In genomic region chr15:101412188-101412587, GRCm38 (mm10) we compare ENCODE assay signal across 12 mouse cellular contexts. TPM values are rescaled to one million over a fixed set of nuclear protein-coding genes. Genes with fewer than 3 reads are reported as not detected.
A peak's percentile ranks its signal among the peaks of the same experiment; 100 is the strongest.
DNase-seq lines count a peak whose midpoint lies in the region; ATAC-seq and TF ChIP-seq lines count a peak whose summit lies in the region.
"Had no signal": no experiment of that assay in that cellular context is flagged by ENCODE, and none has a peak within 500 bp of the region (broad histone marks: within the 10 kb centered on the region; RNA-seq: fewer than 3 reads in every experiment).

No protein-coding gene starts in this region.

- no peak for TF ChIP-seq CTCF in liver, adult 2 months (IDR thresholded peaks at IDR 0.05; ENCODE audit: low read depth, low read length)

- H3K4me1 ChIP-seq in liver, adult 2 months (ENCODE audit: control insufficient read depth, insufficient read depth, low read length), result no peaks in the 10 kb centered on the region
- 0 out of 2 replicates have a peak, but pooled peaks cover 13% of the 10 kb centered on the region for H3K4me1 ChIP-seq in liver, embryonic 12.5 days
- H3K4me1 ChIP-seq in intestine, embryonic 16.5 days (ENCODE audit: control insufficient read depth, insufficient read depth, low read length), result peaks cover 25% of the 10 kb centered on the region
- H3K4me1 ChIP-seq in limb, embryonic 10.5 days, result peaks cover 45% of the 10 kb centered on the region
- H3K4me1 ChIP-seq in stomach, embryonic 14.5 days (ENCODE audit: control insufficient read depth, insufficient read depth, low read length), result 0 out of 2 replicates have a peak, but pooled peaks cover 6% of the 10 kb centered on the region

- peak overlapping the region; percentile 24; the same call in 1 of the 2 replicates for H3K4me3 ChIP-seq in liver, adult 2 months (ENCODE audit: insufficient read depth, low read depth, low read length)
- no peak overlapping the region for H3K4me3 ChIP-seq in liver, embryonic 12.5 days
- peak overlapping the region; percentile 54 for H3K4me3 ChIP-seq in intestine, embryonic 16.5 days (ENCODE audit: low read length)
- peak overlapping the region; percentile 7; the same call in 1 of the 2 replicates for H3K4me3 ChIP-seq in limb, embryonic 10.5 days
- peak overlapping the region; percentile 17 for H3K4me3 ChIP-seq in stomach, embryonic 14.5 days (ENCODE audit: low read depth, low read length)
- H3K4me3 ChIP-seq: layer of hippocampus, adult 2 months had no signal

- no peak for DNase-seq in liver, adult 2 months (ENCODE audit: extremely low read depth, low read depth, low spot score)
- DNase-seq in limb, embryonic 10.5 days (ENCODE audit: low spot score), result no peak
- no peak for DNase-seq in spleen, postnatal 14 days (ENCODE audit: low spot score in 2 of 2)
- DNase-seq in left cerebral cortex, adult 18-20 months (ENCODE audit: low spot score in 2 of 2), result no peak
- DNase-seq in adrenal gland, postnatal 36 days, result no peak
- DNase-seq: forebrain, postnatal 0 days; midbrain, embryonic 14.5 days; right cerebral cortex, postnatal 4 days had no signal

- H3K9me3 ChIP-seq in liver, embryonic 12.5 days (replicated peaks), result no peaks in the 10 kb centered on the region
- no peaks in the 10 kb centered on the region for H3K9me3 ChIP-seq in intestine, embryonic 16.5 days (ENCODE audit: control insufficient read depth, low read length)
- no peaks in the 10 kb centered on the region for H3K9me3 ChIP-seq in limb, embryonic 10.5 days (replicated peaks)
- H3K9me3 ChIP-seq in stomach, embryonic 14.5 days (ENCODE audit: control insufficient read depth, low read depth, low read length), result no peaks in the 10 kb centered on the region

- H3K9ac ChIP-seq in liver, adult 2 months (ENCODE audit: low read depth, low read length), result peak overlapping the region; percentile 11; the same call in 1 of the 2 replicates
- H3K9ac ChIP-seq in liver, embryonic 12.5 days, result no peak overlapping the region
- H3K9ac ChIP-seq in intestine, embryonic 16.5 days (ENCODE audit: low read depth, low read length), result peak overlapping the region; percentile 72
- no peak overlapping the region; the same call in 1 of the 2 replicates for H3K9ac ChIP-seq in stomach, embryonic 14.5 days (replicated peaks; ENCODE audit: low read depth, low read length)
- H3K9ac ChIP-seq: forebrain, postnatal 0 days had no signal

- 21% methylated on average over 31 of the region's 31 CpGs for WGBS in liver, adult 2 months
- WGBS in liver, embryonic 12.5 days (ENCODE audit: insufficient replicate concordance), result 32% methylated on average over 31 of the region's 31 CpGs
- 14% methylated on average over 31 of the region's 31 CpGs for WGBS in intestine, embryonic 16.5 days
- 25% methylated on average over 31 of the region's 31 CpGs for WGBS in limb, embryonic 10.5 days
- WGBS in stomach, embryonic 14.5 days, result 15% methylated on average over 30 of the region's 31 CpGs

- no peak for ATAC-seq in liver, embryonic 12.5 days
- ATAC-seq in intestine, embryonic 16.5 days, result peak; percentile 80
- ATAC-seq in stomach, embryonic 14.5 days (ENCODE audit: insufficient number of reproducible peaks, insufficient read depth, low FRiP score, low read depth), result peak; percentile 36; the same call in 1 of the 2 replicates
- ATAC-seq: forebrain, postnatal 0 days had no signal

- H3K36me3 ChIP-seq in liver, adult 2 months (ENCODE audit: control insufficient read depth, insufficient read depth, low read length), result no peaks in the 10 kb centered on the region
- no peaks in the 10 kb centered on the region for H3K36me3 ChIP-seq in liver, embryonic 12.5 days
- H3K36me3 ChIP-seq in intestine, embryonic 16.5 days (ENCODE audit: control insufficient read depth, insufficient read depth, low read length), result no peaks in the 10 kb centered on the region
- H3K36me3 ChIP-seq in limb, embryonic 10.5 days, result no peaks in the 10 kb centered on the region
- no peaks in the 10 kb centered on the region for H3K36me3 ChIP-seq in stomach, embryonic 14.5 days (ENCODE audit: control insufficient read depth, insufficient read depth, low read length)

- TF ChIP-seq POLR2A in liver, adult 2 months (IDR thresholded peaks at IDR 0.05; ENCODE audit: extremely low read depth, insufficient read depth, low read length), result no peak

- no peak overlapping the region for H3K27ac ChIP-seq in liver, adult 2 months (replicated peaks; ENCODE audit: insufficient read depth, low read depth, low read length)
- no peak overlapping the region for H3K27ac ChIP-seq in liver, embryonic 12.5 days
- H3K27ac ChIP-seq in intestine, embryonic 16.5 days (ENCODE audit: low read length), result peak overlapping the region; percentile 89
- peak overlapping the region; percentile 54 for H3K27ac ChIP-seq in limb, embryonic 10.5 days
- peak overlapping the region; percentile 55; the same call in 1 of the 2 replicates for H3K27ac ChIP-seq in stomach, embryonic 14.5 days (ENCODE audit: low read length)
- H3K27ac ChIP-seq: layer of hippocampus, adult 2 months had no signal

- peaks cover 5% of the 10 kb centered on the region for H3K27me3 ChIP-seq in liver, adult 2 months (ENCODE audit: control insufficient read depth, insufficient read depth, low read length)
- peaks cover 34% of the 10 kb centered on the region for H3K27me3 ChIP-seq in liver, embryonic 12.5 days (replicated peaks)
- no peaks in the 10 kb centered on the region for H3K27me3 ChIP-seq in intestine, embryonic 16.5 days (replicated peaks; ENCODE audit: control insufficient read depth, insufficient read depth, low read length)
- peaks cover 54% of the 10 kb centered on the region for H3K27me3 ChIP-seq in limb, embryonic 10.5 days (ENCODE audit: low read depth, poor library complexity, severe bottlenecking)
- 0 out of 2 replicates have a peak, but pooled peaks cover 2% of the 10 kb centered on the region for H3K27me3 ChIP-seq in stomach, embryonic 14.5 days (ENCODE audit: control insufficient read depth, insufficient read depth, low read length)

- no peak overlapping the region for H3K4me2 ChIP-seq in liver, embryonic 12.5 days
- H3K4me2 ChIP-seq in intestine, embryonic 16.5 days (ENCODE audit: low read depth, low read length), result peak overlapping the region; percentile 60
- H3K4me2 ChIP-seq in stomach, embryonic 14.5 days (replicated peaks; ENCODE audit: low read depth, low read length), result peak overlapping the region; percentile 42

- no peaks in the 10 kb centered on the region for H3K79me2 ChIP-seq in liver, adult 2 months (ENCODE audit: control insufficient read depth, insufficient read depth, low read length)

RNA-seq across cellular contexts. Expression of gene Krt7, which starts 1.3 kb away (rescaled TPM):
- 0.20 and 0.37 TPM in 2 replicates for total RNA-seq in liver, adult 2 months (2014; rRNA removed)
- 0.29 and 0.31 TPM in 2 replicates for polyA plus RNA-seq in liver, adult 2 months (2012; rRNA removed)
- polyA plus RNA-seq in liver, embryonic 12.5 days (2016; fragmentation: Nextera tagmentation; extraction: Ambion mirVana), result 6.0 and 6.1 TPM in 2 replicates
- polyA plus RNA-seq in intestine, embryonic 16.5 days (2015; fragmentation: Nextera tagmentation; extraction: Ambion mirVana), result 156 and 160 TPM in 2 replicates
- 14.2 and 16.9 TPM in 2 replicates for polyA plus RNA-seq in limb, embryonic 10.5 days (2016; fragmentation: Nextera tagmentation; extraction: Ambion mirVana)
- polyA plus RNA-seq in stomach, embryonic 14.5 days (2014; fragmentation: Nextera tagmentation; extraction: Ambion mirVana), result 131 and 148 TPM in 2 replicates
- total RNA-seq in left cerebral cortex, adult 18-20 months (2021), result not detected
- 1 to 10 TPM in 1 of 2 experiments, under 1 TPM in 1; 0.89 to 1.8 TPM for total RNA-seq in adrenal gland, postnatal 36 days (2021)
- total RNA-seq: layer of hippocampus, adult 2 months had no signal

RNA-seq across cellular contexts. Expression of gene Krt87, which starts 26.4 kb away (rescaled TPM):
- not detected in 2 replicates for total RNA-seq in liver, adult 2 months (2014; rRNA removed)
- polyA plus RNA-seq in liver, adult 2 months (2012; rRNA removed), result not detected in 2 replicates
- not detected in 2 replicates for polyA plus RNA-seq in liver, embryonic 12.5 days (2016; fragmentation: Nextera tagmentation; extraction: Ambion mirVana)
- 0.38 and 0.48 TPM in 2 replicates for polyA plus RNA-seq in intestine, embryonic 16.5 days (2015; fragmentation: Nextera tagmentation; extraction: Ambion mirVana)
- not detected in 2 replicates for polyA plus RNA-seq in limb, embryonic 10.5 days (2016; fragmentation: Nextera tagmentation; extraction: Ambion mirVana)
- 0.10 and 0.11 TPM in 2 replicates for polyA plus RNA-seq in stomach, embryonic 14.5 days (2014; fragmentation: Nextera tagmentation; extraction: Ambion mirVana)
- under 1 TPM in 1 of 2 experiments, not detected in 1; 0.21 TPM for total RNA-seq in left cerebral cortex, adult 18-20 months (2021)
- total RNA-seq in adrenal gland, postnatal 36 days (2021), result not detected

RNA-seq across cellular contexts. Expression of gene Krt88, which starts 35.4 kb away (rescaled TPM):
- total RNA-seq in liver, adult 2 months (2014; rRNA removed), result not detected in 2 replicates
- not detected in 2 replicates for polyA plus RNA-seq in liver, adult 2 months (2012; rRNA removed)
- not detected in 2 replicates for polyA plus RNA-seq in liver, embryonic 12.5 days (2016; fragmentation: Nextera tagmentation; extraction: Ambion mirVana)
- polyA plus RNA-seq in intestine, embryonic 16.5 days (2015; fragmentation: Nextera tagmentation; extraction: Ambion mirVana), result 0.20 TPM in 1 of 2 replicates, not detected in the other
- not detected in 2 replicates for polyA plus RNA-seq in limb, embryonic 10.5 days (2016; fragmentation: Nextera tagmentation; extraction: Ambion mirVana)
- not detected in 2 replicates for polyA plus RNA-seq in stomach, embryonic 14.5 days (2014; fragmentation: Nextera tagmentation; extraction: Ambion mirVana)
- total RNA-seq in left cerebral cortex, adult 18-20 months (2021), result not detected
- total RNA-seq in adrenal gland, postnatal 36 days (2021), result not detected
- total RNA-seq: forebrain, postnatal 0 days; layer of hippocampus, adult 2 months had no signal
- polyA plus RNA-seq: forebrain, postnatal 0 days; midbrain, embryonic 14.5 days had no signal

RNA-seq across cellular contexts. Expression of gene Krt80, which starts 42.2 kb away (rescaled TPM):
- total RNA-seq in liver, adult 2 months (2014; rRNA removed), result 0.07 and 0.09 TPM in 2 replicates
- polyA plus RNA-seq in liver, adult 2 months (2012; rRNA removed), result 0.15 and 0.46 TPM in 2 replicates
- polyA plus RNA-seq in liver, embryonic 12.5 days (2016; fragmentation: Nextera tagmentation; extraction: Ambion mirVana), result 0.11 and 0.16 TPM in 2 replicates
- polyA plus RNA-seq in intestine, embryonic 16.5 days (2015; fragmentation: Nextera tagmentation; extraction: Ambion mirVana), result 1.1 and 1.2 TPM in 2 replicates
- polyA plus RNA-seq in limb, embryonic 10.5 days (2016; fragmentation: Nextera tagmentation; extraction: Ambion mirVana), result 0.09 and 0.23 TPM in 2 replicates
- 2.4 and 4.0 TPM in 2 replicates for polyA plus RNA-seq in stomach, embryonic 14.5 days (2014; fragmentation: Nextera tagmentation; extraction: Ambion mirVana)
- total RNA-seq in left cerebral cortex, adult 18-20 months (2021), result 1 to 10 TPM; 2.2 to 3.3 TPM
- 1 to 10 TPM; 1.4 to 2.0 TPM for total RNA-seq in adrenal gland, postnatal 36 days (2021)
- polyA plus RNA-seq: midbrain, embryonic 14.5 days had no signal

RNA-seq across cellular contexts. Expression of gene Krt81, which starts 51.4 kb away (rescaled TPM):
- not detected in 2 replicates for total RNA-seq in liver, adult 2 months (2014; rRNA removed)
- not detected in 2 replicates for polyA plus RNA-seq in liver, adult 2 months (2012; rRNA removed)
- polyA plus RNA-seq in liver, embryonic 12.5 days (2016; fragmentation: Nextera tagmentation; extraction: Ambion mirVana), result not detected in 2 replicates
- polyA plus RNA-seq in intestine, embryonic 16.5 days (2015; fragmentation: Nextera tagmentation; extraction: Ambion mirVana), result not detected in 2 replicates
- polyA plus RNA-seq in limb, embryonic 10.5 days (2016; fragmentation: Nextera tagmentation; extraction: Ambion mirVana), result not detected in 2 replicates
- not detected in 2 replicates for polyA plus RNA-seq in stomach, embryonic 14.5 days (2014; fragmentation: Nextera tagmentation; extraction: Ambion mirVana)
- total RNA-seq in left cerebral cortex, adult 18-20 months (2021), result not detected
- total RNA-seq in adrenal gland, postnatal 36 days (2021), result not detected
- total RNA-seq: forebrain, postnatal 0 days; layer of hippocampus, adult 2 months had no signal
- polyA plus RNA-seq: forebrain, postnatal 0 days; midbrain, embryonic 14.5 days had no signal

Comparison
In these comparisons a context has a peak if more than half of its experiments do, and no peak if none do; other contexts are left out.
1. H3K9ac ChIP-seq: peak in liver, adult 2 months (single experiment) and intestine, embryonic 16.5 days (single experiment); none in liver, embryonic 12.5 days (single experiment) and stomach, embryonic 14.5 days (single experiment).
2. H3K27ac ChIP-seq: peak in intestine, embryonic 16.5 days (single experiment), limb, embryonic 10.5 days (single experiment) and stomach, embryonic 14.5 days (single experiment); none in liver, adult 2 months (single experiment) and liver, embryonic 12.5 days (single experiment).